Mouse (Mus musculus): ENCODE measurements around the gene Snrpd3. TPM values are rescaled to one million over a fixed set of nuclear protein-coding genes. Genes with fewer than 3 reads are reported as not detected.
"Not testable (repeated sequence)": the region's sequence is repeated elsewhere in the genome, so short reads cannot be mapped to it uniquely, and the experiment has no call there.

The Snrpd3 gene
- total and polyA plus RNA-seq, 3 experiments: 3.6 to 92.8 (median 87.1) TPM

DNA sequence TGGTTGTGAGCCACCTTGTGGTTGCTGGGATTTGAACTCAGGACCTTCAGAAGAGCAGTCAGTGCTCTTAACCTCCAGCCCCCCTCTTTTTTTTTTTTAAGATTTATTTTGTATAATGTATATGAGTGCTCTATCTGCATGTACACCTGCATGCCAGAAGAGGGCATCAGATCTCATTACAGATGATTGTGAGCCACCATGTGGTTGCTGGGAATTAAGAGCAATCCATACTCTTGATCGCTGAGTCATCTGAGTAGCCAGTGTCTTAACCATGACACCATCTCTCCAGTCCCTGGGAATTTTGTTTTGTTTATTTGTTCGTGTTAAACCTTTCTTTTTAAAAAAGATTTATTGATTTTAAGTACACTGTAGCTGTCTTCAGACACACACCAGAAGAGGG lies 49.4 kb downstream of the Snrpd3 start:
- DNase-seq: not testable (repeated sequence)

DNA sequence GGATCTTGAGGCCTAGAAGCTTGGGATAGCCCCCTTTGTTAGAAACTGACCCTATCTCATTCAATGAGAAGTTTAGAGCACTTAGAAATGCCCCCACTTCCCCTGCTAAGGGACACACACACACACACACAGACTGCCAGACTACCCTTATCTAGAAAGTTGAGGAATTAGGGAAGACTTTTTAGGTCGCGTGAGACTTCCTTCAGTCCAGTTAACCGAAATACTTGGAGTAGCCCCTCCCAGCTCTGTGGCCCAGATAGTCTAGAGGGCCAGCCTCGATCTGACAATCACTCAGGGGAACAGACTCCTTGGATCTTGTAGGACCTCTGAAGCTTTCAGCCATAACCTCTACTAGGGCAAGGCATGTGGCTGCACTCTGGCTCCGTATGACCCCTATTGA lies 50.7 kb downstream of the Snrpd3 start:
- DNase-seq: no peak

DNA sequence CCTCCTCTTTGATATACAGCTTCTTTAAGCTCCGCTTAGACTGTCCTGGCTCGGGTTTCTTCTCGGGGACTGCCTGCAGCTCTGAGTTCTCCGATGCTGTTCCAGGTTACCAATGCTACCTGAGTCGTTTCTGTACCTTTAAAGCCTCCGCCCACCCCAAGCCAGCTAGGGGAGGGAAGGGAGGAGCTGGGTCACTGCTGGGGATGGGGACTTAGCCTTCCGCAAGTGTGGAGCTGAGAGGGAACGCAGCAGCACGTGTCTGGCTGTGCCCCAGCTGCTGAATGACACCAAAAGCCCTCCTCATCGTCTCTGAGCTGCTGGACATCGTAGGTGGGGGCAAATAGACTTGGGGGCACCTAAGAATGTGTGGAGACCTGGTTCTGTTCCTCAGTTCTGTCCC lies 51.1 kb downstream of the Snrpd3 start:
- DNase-seq: no peak

DNA sequence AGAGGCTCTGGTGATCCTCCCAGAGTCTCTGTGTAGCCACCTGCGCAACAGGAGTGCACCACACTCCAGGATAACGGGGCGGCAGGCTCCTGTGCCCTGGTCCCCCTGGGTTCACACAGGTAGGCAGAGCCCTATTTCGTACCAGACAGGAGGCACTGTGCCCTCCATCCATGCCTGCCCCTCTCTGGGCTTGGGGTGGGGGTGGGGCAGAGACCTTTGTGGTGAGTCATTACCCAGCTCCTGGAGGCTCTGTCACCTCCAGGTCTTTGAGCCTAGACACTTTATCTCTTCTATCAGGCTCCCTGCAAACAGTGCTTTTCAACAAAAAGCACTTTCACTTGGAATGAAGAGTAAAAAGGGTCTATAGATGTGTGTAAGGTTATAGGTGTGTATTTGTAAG lies 51.5 kb downstream of the Snrpd3 start:
- DNase-seq: no peak

DNA sequence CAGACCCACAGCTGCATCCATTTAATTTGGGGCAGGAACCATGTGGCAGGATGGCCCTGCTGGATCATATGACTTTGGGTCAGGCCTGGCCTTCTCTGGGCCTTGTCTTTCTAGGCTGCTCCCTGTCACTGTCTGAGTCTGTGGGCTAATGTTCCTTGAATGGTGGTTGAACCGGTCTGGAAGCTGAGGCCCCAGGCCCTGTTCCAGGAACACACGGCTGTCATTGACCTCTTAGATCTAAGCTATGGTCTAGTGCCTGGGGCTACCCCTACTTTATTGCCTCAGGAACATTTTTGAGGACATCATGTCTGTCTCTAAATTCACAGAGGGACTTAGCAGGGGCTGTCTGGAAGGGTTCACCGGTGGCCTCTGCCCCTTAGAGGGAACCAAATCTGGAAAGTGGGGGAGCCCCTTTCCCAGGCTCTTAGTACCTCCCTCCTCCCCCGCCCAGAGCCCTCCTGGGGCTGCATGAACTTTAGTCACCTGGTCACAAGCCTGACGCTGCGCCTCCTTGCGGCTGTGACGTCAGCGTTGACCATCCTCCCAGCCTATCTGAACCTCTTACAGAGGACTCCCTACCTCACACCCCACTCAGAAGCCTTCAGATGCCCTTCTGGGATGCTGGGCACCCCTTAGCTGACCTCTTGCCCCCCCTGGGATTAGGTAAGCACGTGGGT lies 53.8 kb downstream of the Snrpd3 start:
- DNase-seq: no peak

DNA sequence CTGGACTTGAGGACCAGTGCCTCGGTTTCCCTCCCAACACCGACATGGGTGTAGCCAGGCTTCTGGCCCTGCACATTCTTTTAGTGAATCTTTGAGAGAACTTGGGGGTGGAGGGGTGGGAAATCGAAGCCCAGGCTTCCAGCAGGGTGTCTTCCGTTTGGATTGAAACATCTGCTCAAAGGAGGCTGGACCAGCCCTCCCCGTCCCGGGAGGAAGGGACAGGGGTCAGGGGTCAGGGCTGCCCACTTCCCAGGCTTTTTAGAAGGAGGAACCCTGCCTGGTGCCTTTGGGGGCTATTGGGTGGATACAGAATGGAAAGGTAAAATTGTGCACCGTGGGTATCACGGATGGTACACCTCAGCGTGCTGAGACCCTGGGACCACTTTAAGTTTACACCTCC lies 54.6 kb downstream of the Snrpd3 start:
- DNase-seq: no peak

DNA sequence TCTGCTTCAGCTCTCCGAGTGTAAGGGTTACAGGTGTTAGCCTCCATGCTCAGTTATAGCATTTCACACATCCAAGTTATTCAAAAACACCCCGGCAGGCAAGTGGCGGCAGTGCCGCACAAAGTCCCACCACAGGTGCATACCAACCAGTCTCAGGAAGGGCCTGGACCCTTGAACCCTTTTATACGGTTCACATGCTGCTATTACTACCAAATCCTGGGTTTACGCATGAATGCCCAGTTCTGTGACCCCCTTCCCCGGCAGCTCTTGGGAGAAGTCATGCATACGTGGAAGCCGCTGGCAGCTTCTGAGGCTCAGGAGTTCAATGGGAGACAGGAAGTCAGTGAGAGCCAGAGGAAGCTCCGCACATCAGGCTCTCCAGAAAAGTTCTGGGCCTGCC lies 55.8 kb downstream of the Snrpd3 start:
- DNase-seq: no peak

DNA sequence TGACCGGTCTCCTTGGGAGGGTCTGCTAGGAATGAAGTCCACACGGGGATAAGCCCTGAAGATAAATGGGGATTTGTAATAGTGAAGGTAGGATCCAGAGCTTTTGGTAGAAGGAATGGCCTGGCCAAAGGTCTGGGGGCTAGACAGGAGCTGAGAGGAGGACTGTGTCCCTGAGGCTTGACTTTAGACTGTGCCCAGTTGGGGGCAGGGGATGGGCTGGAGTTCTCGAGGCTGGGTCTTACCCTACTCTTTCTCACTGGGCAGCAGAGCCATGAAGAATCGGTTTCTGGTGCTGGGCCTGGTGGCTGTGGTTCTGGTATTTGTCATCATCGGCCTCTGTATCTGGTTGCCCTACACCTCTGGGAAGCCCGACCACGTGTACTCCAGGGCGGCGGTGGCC lies 56.6 kb downstream of the Snrpd3 start:
- DNase-seq: no peak

DNA sequence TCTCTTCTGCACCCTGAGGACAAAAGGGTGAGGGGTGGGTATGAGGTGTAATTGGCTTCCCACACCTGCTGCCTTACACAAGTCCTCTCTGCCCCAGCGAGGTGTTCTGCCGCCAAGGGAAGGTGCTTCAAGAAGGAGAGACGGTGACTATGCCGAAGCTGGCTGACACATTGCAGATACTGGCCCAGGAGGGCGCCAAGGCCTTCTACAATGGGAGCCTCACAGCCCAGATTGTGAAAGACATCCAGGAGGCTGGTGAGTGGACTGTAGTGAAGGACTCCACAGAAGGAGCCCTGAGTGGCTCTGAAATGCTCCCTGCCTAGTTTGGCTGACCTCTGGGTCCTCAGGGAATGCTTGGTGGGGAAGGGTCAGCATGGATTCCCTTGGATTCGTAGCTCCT lies 61.8 kb downstream of the Snrpd3 start:
- DNase-seq: peak; percentile 37

DNA sequence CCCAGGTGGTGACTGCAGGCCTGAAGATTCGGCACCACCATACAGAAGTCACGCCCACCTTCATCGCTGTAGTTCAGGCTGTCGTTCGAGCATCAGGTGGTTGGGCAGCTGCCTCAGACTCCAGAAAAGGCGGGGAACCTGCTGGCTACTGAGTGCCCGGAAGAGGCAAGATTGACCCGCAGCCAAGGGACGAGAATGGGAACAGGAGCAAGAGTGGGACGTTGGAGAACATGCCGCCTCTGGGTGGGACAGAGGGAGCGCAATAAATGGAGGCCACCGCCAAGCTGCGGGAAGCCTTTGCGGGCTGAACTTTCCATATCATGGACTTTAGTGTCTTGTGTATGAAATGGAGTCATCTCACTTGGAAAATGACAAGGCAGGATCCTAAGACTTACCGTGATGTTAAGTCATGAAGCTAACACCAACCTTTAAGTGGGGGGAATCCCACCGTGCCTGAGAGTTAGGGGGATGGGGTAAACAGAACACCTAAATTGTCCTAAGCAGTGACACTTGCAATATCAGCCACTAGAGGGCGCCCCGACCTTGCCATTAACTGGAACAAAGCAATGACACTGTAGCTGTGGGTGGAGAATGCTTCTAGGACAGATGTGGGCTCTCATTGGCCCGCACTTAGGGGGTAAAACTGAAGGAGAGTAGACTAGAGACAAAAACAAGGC lies 68.7 kb downstream of the Snrpd3 start:
- DNase-seq: peak; percentile 81

DNA sequence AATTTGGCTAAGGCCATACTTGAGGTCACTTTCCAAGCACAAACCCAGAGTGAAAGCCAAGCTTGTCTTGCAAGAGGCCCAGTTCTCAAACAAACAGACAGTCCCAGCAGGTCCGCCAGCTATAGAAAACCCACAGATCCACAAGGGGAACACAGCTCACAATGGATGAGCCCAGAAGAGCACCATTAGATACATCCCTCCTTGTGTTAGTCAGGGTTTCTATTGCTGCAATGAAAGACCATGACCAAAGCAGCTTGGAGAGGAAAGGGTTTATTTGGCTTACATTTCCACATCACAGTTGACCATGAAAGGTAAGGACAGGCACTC lies 69.2 kb downstream of the Snrpd3 start:
- DNase-seq: no peak

Other genes with a start within 250 kb of the Snrpd3 start
- gene Adora2a, start 200.7 kb upstream of the Snrpd3 start, total RNA-seq (2021): 1 to 10 TPM; 2.8 to 5.3 TPM
- gene Adora2a, start 200.7 kb upstream of the Snrpd3 start, polyA plus RNA-seq (2012; rRNA removed): 11.6 and 13.4 TPM in 2 replicates
- 1 to 10 TPM in 1 of 2 experiments, under 1 TPM in 1; 0.72 to 2.2 TPM for gene Upb1, start 116.4 kb upstream of the Snrpd3 start, total RNA-seq (2021)
- 0.20 and 0.50 TPM in 2 replicates for gene Upb1, start 116.4 kb upstream of the Snrpd3 start, polyA plus RNA-seq (2012; rRNA removed)
- gene Gucd1, start 421 bp downstream of the Snrpd3 start, total RNA-seq (2021): 10 to 100 TPM; 25.9 to 26.0 TPM
- 56.1 and 74.1 TPM in 2 replicates for gene Gucd1, start 421 bp downstream of the Snrpd3 start, polyA plus RNA-seq (2012; rRNA removed)
- gene Lrrc75b, start 42.8 kb downstream of the Snrpd3 start, total RNA-seq (2021): under 1 TPM; 0.14 to 0.41 TPM
- gene Lrrc75b, start 42.8 kb downstream of the Snrpd3 start, polyA plus RNA-seq (2012; rRNA removed): 0.17 and 0.30 TPM in 2 replicates
- gene Ggt1, start 44.1 kb downstream of the Snrpd3 start, total RNA-seq (2021): not detected
- gene Ggt1, start 44.1 kb downstream of the Snrpd3 start, polyA plus RNA-seq (2012; rRNA removed): 0.15 and 0.20 TPM in 2 replicates
- gene Ggt5, start 71.8 kb downstream of the Snrpd3 start, total RNA-seq (2021): 1 to 10 TPM; 5.4 to 7.1 TPM
- gene Ggt5, start 71.8 kb downstream of the Snrpd3 start, polyA plus RNA-seq (2012; rRNA removed): 52.7 and 56.5 TPM in 2 replicates
- gene Susd2, start 126.5 kb downstream of the Snrpd3 start, total RNA-seq (2021): 10 to 100 TPM; 10.7 to 13.5 TPM
- 23.3 and 31.3 TPM in 2 replicates for gene Susd2, start 126.5 kb downstream of the Snrpd3 start, polyA plus RNA-seq (2012; rRNA removed)
- gene Cabin1, start 246.8 kb downstream of the Snrpd3 start, total RNA-seq (2021): 10 to 100 TPM; 24.2 to 31.9 TPM
- gene Cabin1, start 246.8 kb downstream of the Snrpd3 start, polyA plus RNA-seq (2012; rRNA removed): 38.4 and 42.6 TPM in 2 replicates

All from adrenal gland, adult 2 months (tissue).